Mouse (Mus musculus) urinary bladder, postnatal 25 days (tissue): ENCODE results near the gene Ube2d3.
"Not testable (repeated sequence)": the region's sequence is repeated elsewhere in the genome, so short reads cannot be mapped to it uniquely, and the experiment has no call there.

Experiments used
- DNase-seq: peaks from one replicate; pipeline ENCODE4 v3.0.0; 2022; ENCODE audit warnings: low spot score

Ube2d3 gene

GRCm38 (mm10) chr3:135497956-135498355 is 60.0 kb downstream of the Ube2d3 start:
- not testable (repeated sequence) for DNase-seq

DNA sequence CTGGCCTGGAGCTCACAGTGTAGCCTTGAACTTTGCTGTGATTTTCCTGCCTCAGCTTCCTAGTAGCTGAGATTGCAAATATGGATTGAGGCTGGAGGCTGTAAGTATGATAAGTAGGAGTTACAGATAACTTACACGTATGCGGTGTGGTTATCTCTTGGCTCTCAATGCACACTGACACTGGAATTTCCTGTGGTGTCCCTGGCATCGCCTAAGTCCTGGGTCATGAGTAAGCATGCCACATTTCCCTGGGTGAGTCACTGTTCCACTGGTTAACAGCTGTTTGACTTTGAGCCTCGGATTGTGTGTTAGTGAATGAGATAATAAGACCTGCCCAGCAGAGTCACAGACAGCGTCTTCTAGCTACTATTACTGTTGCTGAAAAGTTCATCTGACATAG is 60.9 kb downstream of the Ube2d3 start:
- no peak for DNase-seq

GRCm38 (mm10) chr3:135503160-135503559 is 65.2 kb downstream of the Ube2d3 start:
- DNase-seq, result no peak

GRCm38 (mm10) chr3:135505369-135505909 is 67.5 kb downstream of the Ube2d3 start:
- peak; percentile 68 for DNase-seq

- DNase-seq, result no peak
These were observed 68.0 kb downstream of the Ube2d3 start for GRCm38 (mm10) chr3:135505916-135506482.

DNA sequence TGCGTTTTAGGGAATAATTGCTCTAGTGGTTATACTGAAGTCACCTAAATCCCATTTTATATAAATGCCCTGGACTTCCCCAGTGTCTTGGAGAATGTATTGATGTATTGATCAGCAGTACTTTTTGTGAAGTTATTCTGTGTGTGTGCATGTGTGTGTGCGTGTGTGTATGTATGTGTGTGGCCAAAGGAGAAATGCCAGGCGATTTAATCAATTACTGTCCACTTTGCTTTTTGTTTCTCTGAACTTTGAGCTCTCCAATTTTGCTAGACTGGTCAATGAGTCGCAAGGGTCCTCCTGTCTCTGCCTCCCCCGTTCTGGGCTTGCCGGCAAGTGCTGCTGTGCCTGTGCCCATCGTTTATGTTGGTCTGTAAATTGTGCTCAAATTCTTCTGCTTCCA is 69.6 kb downstream of the Ube2d3 start:
- DNase-seq, result no peak

- no peak for DNase-seq
These were observed 70.2 kb downstream of the Ube2d3 start for GRCm38 (mm10) chr3:135508191-135508590.

GRCm38 (mm10) chr3:135510372-135510771 is 72.4 kb downstream of the Ube2d3 start:
- DNase-seq, result no peak

GRCm38 (mm10) chr3:135511683-135512082 is 73.7 kb downstream of the Ube2d3 start:
- no peak for DNase-seq

GRCm38 (mm10) chr3:135513270-135513669 is 75.3 kb downstream of the Ube2d3 start:
- no peak for DNase-seq

- DNase-seq, result no peak
These were observed 76.0 kb downstream of the Ube2d3 start for GRCm38 (mm10) chr3:135513800-135514425.

DNA sequence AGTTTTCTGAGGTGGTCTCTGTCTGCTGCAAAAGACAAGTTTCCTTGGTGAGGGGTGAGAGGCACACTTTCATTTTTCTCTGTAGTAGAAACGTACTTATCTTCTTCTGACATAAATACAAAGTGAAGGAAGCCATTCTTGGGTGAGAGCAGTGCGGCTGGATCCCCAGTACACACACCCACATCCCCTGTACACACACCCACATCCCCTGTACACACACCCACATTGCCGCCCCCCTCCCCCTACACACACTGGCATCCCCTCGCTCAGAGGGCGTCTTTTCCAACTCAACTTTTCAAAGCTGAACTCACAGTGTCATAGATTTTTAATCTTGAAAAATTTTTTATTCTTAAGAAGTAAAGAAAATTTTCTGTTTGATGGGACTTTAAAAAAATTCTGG is 77.3 kb downstream of the Ube2d3 start:
- DNase-seq, result no peak

GRCm38 (mm10) chr3:135516891-135517290 is 78.9 kb downstream of the Ube2d3 start:
- DNase-seq, result no peak
